Mouse (Mus musculus) CD4-positive, CD25-positive, alpha-beta regulatory T cell (primary cell): ENCODE data around the gene Egfem1. TPM values are rescaled to one million over a fixed set of nuclear protein-coding genes. Genes with fewer than 3 reads are reported as not detected.

Experiments
- polyA plus RNA-seq: library from polyadenylated mRNA; unstranded; fragments of 100-300 nt; shearing (Covaris generic); gene quantifications from one replicate; pipeline ENCODE4 v1.2.1, GENCODE M21; 2017

The Egfem1 gene
- polyA plus RNA-seq, result not detected

GRCm38 (mm10) chr3:29081952-29082295, at the start of gene Egfem1:
TSS of gene Egfem1 (plus strand) at chr3:29082023.

Other genes starting within 250 kb of the Egfem1 start
- not detected for gene Gm1527, start 189.4 kb upstream of the Egfem1 start, polyA plus RNA-seq